Mouse (Mus musculus) embryonic facial prominence, embryonic 14.5 days (tissue): ENCODE measurements around the gene Golt1b. TPM values are rescaled to one million over a fixed set of nuclear protein-coding genes. Genes with fewer than 3 reads are reported as not detected.

ENCODE experiments used
- ATAC-seq: fragments of 200-750 bp; cut with Nextera tagmentation; 2 replicates; pipeline ENCODE4 v1.8.0; 2017; ENCODE audit warnings: low read depth, moderate number of reproducible peaks, moderate TSS enrichment
- DNase-seq: peaks from one replicate; pipeline ENCODE4 v3.0.0-alpha.2; 2015; ENCODE audit warnings: low spot score
- H3K27ac ChIP-seq: fragments of 300-500 bp; sonication (generic); replicated peaks from 2 replicates; pipeline ENCODE4 v1.5.1; 2014; ENCODE audit warnings: low read depth, mild to moderate bottlenecking, low read length, moderate library complexity
- H3K27me3 ChIP-seq: fragments of 300-500 bp; sonication (generic); replicated peaks from 2 replicates; pipeline ENCODE4 v1.6.1; 2014; ENCODE audit warnings: low read length; ENCODE audit not compliant: control insufficient read depth, insufficient read depth
- H3K36me3 ChIP-seq: fragments of 300-500 bp; sonication (generic); 2 replicates; pipeline ENCODE4 v1.6.1; 2014; ENCODE audit warnings: low read length, mixed read lengths; ENCODE audit not compliant: control insufficient read depth, insufficient read depth
- H3K4me1 ChIP-seq: fragments of 300-500 bp; sonication (generic); 2 replicates; pipeline ENCODE4 v1.6.1; 2014; ENCODE audit warnings: antibody characterized with exemption, low read length; ENCODE audit not compliant: control insufficient read depth, insufficient read depth
- H3K4me2 ChIP-seq: fragments of 300-500 bp; sonication (generic); 2 replicates; pipeline ENCODE4 v1.6.1; 2014; ENCODE audit warnings: low read depth, mild to moderate bottlenecking, low read length, moderate library complexity, mixed read lengths
- H3K4me3 ChIP-seq: fragments of 300-500 bp; sonication (generic); 2 replicates; pipeline ENCODE4 v1.5.1; 2014; ENCODE audit warnings: low read depth, mild to moderate bottlenecking, low read length
- H3K9ac ChIP-seq: fragments of 300-500 bp; sonication (generic); 2 replicates; pipeline ENCODE4 v1.6.1; 2014; ENCODE audit warnings: low read depth, mild to moderate bottlenecking, low read length, moderate library complexity, mixed read lengths
- H3K9me3 ChIP-seq: fragments of 300-500 bp; sonication (generic); 2 replicates; pipeline ENCODE4 v1.6.1; 2016; ENCODE audit warnings: low read length; ENCODE audit not compliant: control insufficient read depth
- WGBS: fragments of 180-500 bp; shearing (Covaris S2); extraction: QIAGEN DNeasy Blood & Tissue Kit; methylation state at CpG from one replicate; pipeline ENCODE4 v1.1.7; 2014; 5-methylcytosine and 5-hydroxymethylcytosine counted together
- polyA plus RNA-seq: library from polyadenylated mRNA; unstranded; fragments of >200 nt; fragmentation: Nextera tagmentation; extraction: Ambion mirVana; gene quantifications from 2 replicates; pipeline ENCODE4 v1.2.1, GENCODE M21; 2014

Golt1b gene
- polyA plus RNA-seq, 1 experiment from 2014 or later = 133 TPM

DNA sequence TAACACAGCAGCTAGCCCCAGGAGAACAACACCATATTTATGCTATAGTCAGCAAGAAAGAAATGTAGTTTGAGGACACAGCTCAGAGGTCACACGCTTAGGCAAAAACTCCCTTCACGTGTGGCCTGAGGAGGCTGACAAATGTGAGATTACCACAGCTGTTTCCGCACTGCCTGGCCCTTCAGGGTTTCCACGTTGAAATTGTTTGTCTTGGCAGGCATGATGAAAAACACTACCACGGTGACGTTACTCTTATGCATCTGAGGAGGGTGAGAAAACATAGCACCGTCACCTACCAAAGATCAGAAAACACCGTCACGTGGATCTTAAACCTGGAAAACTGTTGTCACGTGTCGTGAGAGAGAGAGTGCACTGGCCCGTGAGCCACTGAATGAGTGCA, 64.4 kb downstream of the Golt1b start:
- ATAC-seq (no peak), DNase-seq (peak; percentile 9)
- H3K27me3 ChIP-seq = no peaks in the 10 kb centered on the region
- no peaks in the 10 kb centered on the region for H3K36me3 ChIP-seq
- WGBS = 56% methylated on average over 12 of the region's 12 CpGs
- H3K9me3 ChIP-seq = no peaks in the 10 kb centered on the region
- no peak overlapping the region for H3K27ac ChIP-seq
- H3K4me3 ChIP-seq = no peak overlapping the region
- no peak overlapping the region for H3K9ac ChIP-seq
- H3K4me2 ChIP-seq = no peak overlapping the region
- H3K4me1 ChIP-seq = no peaks in the 10 kb centered on the region

DNA sequence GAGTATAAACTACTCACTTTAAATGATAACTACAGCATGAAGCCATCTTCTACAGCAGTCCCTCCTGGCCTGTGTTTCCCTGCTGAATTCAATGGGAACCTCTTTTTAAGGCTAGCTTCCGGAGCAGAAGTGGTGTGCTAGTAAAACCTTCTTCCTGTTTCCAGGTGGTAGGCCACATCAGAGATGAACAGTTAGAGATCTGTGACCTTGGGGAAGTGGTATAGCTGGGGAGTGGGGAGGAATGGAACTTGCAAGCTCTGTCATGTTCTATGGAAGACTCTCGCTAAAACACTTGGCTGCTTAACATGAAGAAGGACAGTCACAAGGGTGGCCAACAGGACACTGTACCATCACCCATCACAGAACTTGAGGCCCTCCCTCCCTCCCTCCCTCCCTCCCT, 66.3 kb downstream of the Golt1b start:
- H3K27ac ChIP-seq = no peak overlapping the region
- ATAC-seq = no peak
- H3K36me3 ChIP-seq = no peaks in the 10 kb centered on the region
- no peak overlapping the region for H3K9ac ChIP-seq
- no peaks in the 10 kb centered on the region for H3K9me3 ChIP-seq
- WGBS = 58% methylated on average over 2 of the region's 2 CpGs
- no peaks in the 10 kb centered on the region for H3K27me3 ChIP-seq
- no peaks in the 10 kb centered on the region for H3K4me1 ChIP-seq
- H3K4me2 ChIP-seq = no peak overlapping the region
- DNase-seq = no peak
- H3K4me3 ChIP-seq = no peak overlapping the region

Other genes starting within 250 kb of the Golt1b start
- 0.35 TPM in 1 of 2 replicates, not detected in the other for gene Slco1a6, start 178.7 kb upstream of the Golt1b start, polyA plus RNA-seq
- 0.35 and 0.42 TPM in 2 replicates for gene Iapp, start 88.8 kb upstream of the Golt1b start, polyA plus RNA-seq
- gene Slco1a5, start 64.2 kb upstream of the Golt1b start, polyA plus RNA-seq = 0.75 and 0.96 TPM in 2 replicates
- 13.2 and 16.8 TPM in 2 replicates for gene Pyroxd1, start 41.6 kb upstream of the Golt1b start, polyA plus RNA-seq
- gene Recql, start 134 bp upstream of the Golt1b start, polyA plus RNA-seq = 22.9 and 30.2 TPM in 2 replicates
- 1.1 TPM in 2 replicates for gene Spx, start 26.2 kb downstream of the Golt1b start, polyA plus RNA-seq
- gene Gys2, start 85.9 kb downstream of the Golt1b start, polyA plus RNA-seq = not detected in 2 replicates
- 218 and 247 TPM in 2 replicates for gene Ldhb, start 120.7 kb downstream of the Golt1b start, polyA plus RNA-seq
- 16.8 and 21.0 TPM in 2 replicates for gene Kcnj8, start 184.4 kb downstream of the Golt1b start, polyA plus RNA-seq